Mouse (Mus musculus): ENCODE results near the gene Fam168a.
"Not testable (repeated sequence)": the region's sequence is repeated elsewhere in the genome, so short reads cannot be mapped to it uniquely, and the experiment has no call there.

The Fam168a gene

GRCm38 (mm10) chr7:100839632-100840402, 133.4 kb downstream of the Fam168a start:
- DNase-seq (ENCODE audit: low read depth, low spot score), result no peak

- no peak for DNase-seq (ENCODE audit: low read depth, low spot score)
These were observed 134.5 kb downstream of the Fam168a start for GRCm38 (mm10) chr7:100840906-100841305.

- no peak for DNase-seq (ENCODE audit: low read depth, low spot score)
These were observed 135.2 kb downstream of the Fam168a start for GRCm38 (mm10) chr7:100841608-100842007.

GRCm38 (mm10) chr7:100842175-100842574, 135.7 kb downstream of the Fam168a start:
- no peak for DNase-seq (ENCODE audit: low read depth, low spot score)

GRCm38 (mm10) chr7:100843866-100844265, 137.4 kb downstream of the Fam168a start:
- DNase-seq (ENCODE audit: low read depth, low spot score), result no peak

GRCm38 (mm10) chr7:100844385-100845025, 138.1 kb downstream of the Fam168a start:
- no peak for DNase-seq (ENCODE audit: low read depth, low spot score)

- DNase-seq (ENCODE audit: low read depth, low spot score), result no peak
These were observed 138.6 kb downstream of the Fam168a start for GRCm38 (mm10) chr7:100845026-100845400.

GRCm38 (mm10) chr7:100845412-100845811, 139.0 kb downstream of the Fam168a start:
- no peak for DNase-seq (ENCODE audit: low read depth, low spot score)

GRCm38 (mm10) chr7:100846033-100846432, 139.6 kb downstream of the Fam168a start:
- not testable (repeated sequence) for DNase-seq (ENCODE audit: low read depth, low spot score)

- no peak for DNase-seq (ENCODE audit: low read depth, low spot score)
These were observed 140.7 kb downstream of the Fam168a start for GRCm38 (mm10) chr7:100847131-100847530.

GRCm38 (mm10) chr7:100848744-100849143, 142.3 kb downstream of the Fam168a start:
- peak; percentile 52 for DNase-seq (ENCODE audit: low read depth, low spot score)

- no peak for DNase-seq (ENCODE audit: low read depth, low spot score)
These were observed 143.1 kb downstream of the Fam168a start for GRCm38 (mm10) chr7:100849508-100849907.

- no peak for DNase-seq (ENCODE audit: low read depth, low spot score)
These were observed 145.3 kb downstream of the Fam168a start for GRCm38 (mm10) chr7:100851481-100852356.

- DNase-seq (ENCODE audit: low read depth, low spot score), result no peak
These were observed 147.0 kb downstream of the Fam168a start for GRCm38 (mm10) chr7:100853396-100853795.

- DNase-seq (ENCODE audit: low read depth, low spot score), result no peak
These were observed 147.8 kb downstream of the Fam168a start for GRCm38 (mm10) chr7:100854137-100854814.

- DNase-seq (ENCODE audit: low read depth, low spot score), result no peak
These were observed 148.4 kb downstream of the Fam168a start for GRCm38 (mm10) chr7:100854861-100855260.

- DNase-seq (ENCODE audit: low read depth, low spot score), result no peak
These were observed 148.9 kb downstream of the Fam168a start for GRCm38 (mm10) chr7:100855300-100855699.

- no peak for DNase-seq (ENCODE audit: low read depth, low spot score)
These were observed 149.5 kb downstream of the Fam168a start for GRCm38 (mm10) chr7:100855795-100856573.

- no peak for DNase-seq (ENCODE audit: low read depth, low spot score)
These were observed 154.0 kb downstream of the Fam168a start for GRCm38 (mm10) chr7:100860450-100860849.

- DNase-seq (ENCODE audit: low read depth, low spot score), result no peak
These were observed 154.8 kb downstream of the Fam168a start for GRCm38 (mm10) chr7:100861209-100861608.

GRCm38 (mm10) chr7:100862353-100862752, 155.9 kb downstream of the Fam168a start:
- DNase-seq (ENCODE audit: low read depth, low spot score), result no peak

Measured in WW6 (cell line).